Mouse (Mus musculus) C2C12 (cell line): ENCODE measurements at regions not wholly inside any gene's neighbourhood (a gene's known extent, or its start where the extent isn't known, plus 50 kb on each side); places are given as distances from the start of the nearest gene placed in this dataset.

ENCODE experiments used
- H3K27me3 ChIP-seq: one replicate; pipeline ENCODE4 v1.6.1; 2011; ENCODE audit not compliant: control insufficient read depth, insufficient read depth, insufficient read length
- H3K36me3 ChIP-seq: one replicate; pipeline ENCODE4 v1.6.1; 2011; ENCODE audit not compliant: control insufficient read depth, insufficient read depth
- H3K4me3 ChIP-seq: one replicate; pipeline ENCODE4 v1.5.1; 2011; ENCODE audit warnings: mild to moderate bottlenecking, control low read depth; ENCODE audit not compliant: poor library complexity, insufficient read depth, severe bottlenecking
- H3K79me2 ChIP-seq: one replicate; pipeline ENCODE4 v1.6.1; 2011; ENCODE audit not compliant: control insufficient read depth, insufficient read depth
- H3K79me3 ChIP-seq: one replicate; pipeline ENCODE4 v1.6.1; 2011; ENCODE audit warnings: low read depth, control low read depth
- H3ac ChIP-seq: one replicate; pipeline ENCODE3; 2011; ENCODE audit warnings: low read depth; ENCODE audit not compliant: control insufficient read depth, insufficient read length
- CEBPB ChIP-seq: IDR thresholded peaks from one replicate; pipeline ENCODE4 v1.6.1; 2011; ENCODE audit warnings: low read depth, mild to moderate bottlenecking, control low read depth, moderate library complexity
- CTCF ChIP-seq: IDR thresholded peaks from one replicate; pipeline ENCODE4 v1.5.1; 2011; ENCODE audit not compliant: control insufficient read depth, insufficient read depth, insufficient read length
- FOSL1 ChIP-seq: IDR thresholded peaks from one replicate; pipeline ENCODE4 v1.8.0; 2011; ENCODE audit warnings: mild to moderate bottlenecking, low read length; ENCODE audit not compliant: poor library complexity, insufficient read depth, severe bottlenecking
- MAX ChIP-seq: IDR thresholded peaks from one replicate; pipeline ENCODE4 v1.6.1; 2011; ENCODE audit warnings: mild to moderate bottlenecking, control low read depth
- MYOD1 ChIP-seq: IDR thresholded peaks from one replicate; pipeline ENCODE4 v1.6.1; 2011; ENCODE audit warnings: low read depth; ENCODE audit not compliant: control insufficient read depth, insufficient read length
- MYOG ChIP-seq: IDR thresholded peaks from one replicate; pipeline ENCODE4 v1.6.1; 2011; ENCODE audit not compliant: control insufficient read depth, insufficient read length; ENCODE audit errors: extremely low read depth
- USF1 ChIP-seq: IDR thresholded peaks from one replicate; pipeline ENCODE4 v1.6.1; 2011; ENCODE audit warnings: low read depth, mild to moderate bottlenecking, control low read depth, moderate library complexity

DNA sequence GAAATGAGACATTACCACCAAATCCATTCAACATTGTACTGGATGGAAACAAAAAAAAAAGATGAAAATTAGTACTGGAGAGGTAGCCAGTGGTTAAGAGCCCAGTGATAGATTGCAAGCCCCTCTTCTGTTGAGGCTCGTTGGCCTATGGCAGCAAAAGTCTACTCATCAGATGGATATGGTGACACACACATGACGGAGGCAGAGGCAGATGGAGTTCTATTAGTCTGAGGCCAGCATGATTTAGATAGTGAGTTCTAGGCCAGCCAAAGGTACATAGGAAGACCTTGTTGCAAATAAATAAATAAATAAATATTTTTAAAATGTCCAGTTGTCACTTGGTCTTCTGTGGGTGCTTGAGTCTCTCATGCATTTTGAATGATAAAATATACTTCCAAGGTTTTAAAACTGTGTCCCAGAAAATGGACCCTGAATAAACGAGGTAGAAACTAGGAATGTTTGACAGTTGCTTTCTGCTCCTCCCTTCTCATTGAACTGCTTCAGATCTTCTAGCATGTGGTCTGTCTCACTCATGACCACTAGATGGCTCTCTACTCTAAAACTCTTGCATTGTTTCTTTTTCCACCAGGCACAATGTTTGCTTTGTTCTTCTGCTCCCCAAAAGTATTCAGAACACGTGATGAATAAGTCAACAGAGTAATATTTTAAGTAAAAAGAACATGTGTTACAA lies 286.4 kb upstream of the Myo3a start:
- Histone ChIP-seq H3K27me3 (no peaks in the 10 kb centered on the region), H3K36me3 (no peaks in the 10 kb centered on the region), H3K79me2 (no peaks in the 10 kb centered on the region), H3K79me3 (no peaks in the 10 kb centered on the region), H3ac (no peak overlapping the region), H3K4me3 (no peak overlapping the region)
- TF ChIP-seq CTCF (no peak), MYOD1 (no peak), FOSL1 (no peak), MYOG (no peak), USF1 (peak; percentile 40), MAX (no peak), CEBPB (no peak)

GRCm38 (mm10) chr2:21941488-21942000 lies 285.8 kb upstream of the Myo3a start:
- no peaks in the 10 kb centered on the region for H3K36me3 ChIP-seq
- no peaks in the 10 kb centered on the region for H3K27me3 ChIP-seq
- no peak for TF ChIP-seq FOSL1
- TF ChIP-seq USF1, result no peak
- no peak for TF ChIP-seq MYOG
- no peak for TF ChIP-seq CEBPB
- no peak for TF ChIP-seq MYOD1
- TF ChIP-seq CTCF, result no peak
- no peak for TF ChIP-seq MAX
- no peak overlapping the region for H3ac ChIP-seq
- H3K79me3 ChIP-seq, result no peaks in the 10 kb centered on the region
- H3K4me3 ChIP-seq, result no peak overlapping the region
- H3K79me2 ChIP-seq, result no peaks in the 10 kb centered on the region

GRCm38 (mm10) chr2:21943676-21944075 lies 283.6 kb upstream of the Myo3a start:
- no peaks in the 10 kb centered on the region for H3K27me3 ChIP-seq
- TF ChIP-seq FOSL1, result no peak
- TF ChIP-seq USF1, result no peak
- no peak for TF ChIP-seq CEBPB
- no peak for TF ChIP-seq MAX
- TF ChIP-seq CTCF, result no peak
- TF ChIP-seq MYOG, result no peak
- no peak for TF ChIP-seq MYOD1
- H3K36me3 ChIP-seq, result no peaks in the 10 kb centered on the region
- H3K79me2 ChIP-seq, result no peaks in the 10 kb centered on the region
- H3ac ChIP-seq, result no peak overlapping the region
- no peaks in the 10 kb centered on the region for H3K79me3 ChIP-seq
- no peak overlapping the region for H3K4me3 ChIP-seq

- Histone ChIP-seq H3K79me3 (no peaks in the 10 kb centered on the region), H3K79me2 (no peaks in the 10 kb centered on the region), H3K27me3 (no peaks in the 10 kb centered on the region), H3K4me3 (no peak overlapping the region), H3K36me3 (no peaks in the 10 kb centered on the region), H3ac (no peak overlapping the region)
- TF ChIP-seq MYOG, result no peak
- no peak for TF ChIP-seq CEBPB
- TF ChIP-seq CTCF, result no peak
- no peak for TF ChIP-seq FOSL1
- TF ChIP-seq MYOD1, result no peak
- TF ChIP-seq MAX, result no peak
- no peak for TF ChIP-seq USF1
Measured at GRCm38 (mm10) chr2:21946484-21946883, 280.8 kb upstream of the Myo3a start.

DNA sequence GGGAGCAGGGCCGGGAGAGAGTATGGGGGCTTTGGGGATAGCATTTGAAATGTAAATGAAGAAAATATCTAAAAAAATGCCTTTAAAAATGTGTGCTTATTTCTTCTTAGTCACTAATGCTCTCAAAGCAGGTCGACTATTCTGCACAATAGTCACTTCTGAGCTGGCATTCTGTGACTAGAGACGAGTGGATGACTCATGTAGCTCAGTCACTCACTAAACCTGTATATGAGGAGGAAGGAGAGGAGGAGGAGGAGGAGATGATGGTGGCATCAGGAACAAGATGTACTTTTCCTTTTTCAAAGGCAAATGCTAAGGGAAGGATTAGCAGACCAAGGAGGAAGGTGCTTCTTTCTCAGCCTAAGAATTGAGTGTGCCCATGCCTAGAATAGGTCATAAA lies 276.0 kb upstream of the Myo3a start:
- TF ChIP-seq FOSL1, result no peak
- TF ChIP-seq MYOD1, result no peak
- no peak for TF ChIP-seq CEBPB
- Histone ChIP-seq H3ac (no peak overlapping the region), H3K36me3 (no peaks in the 10 kb centered on the region), H3K4me3 (no peak overlapping the region), H3K27me3 (no peaks in the 10 kb centered on the region), H3K79me3 (no peaks in the 10 kb centered on the region), H3K79me2 (no peaks in the 10 kb centered on the region)
